Mouse (Mus musculus): ENCODE measurements around the gene Clasp1.

DNA sequence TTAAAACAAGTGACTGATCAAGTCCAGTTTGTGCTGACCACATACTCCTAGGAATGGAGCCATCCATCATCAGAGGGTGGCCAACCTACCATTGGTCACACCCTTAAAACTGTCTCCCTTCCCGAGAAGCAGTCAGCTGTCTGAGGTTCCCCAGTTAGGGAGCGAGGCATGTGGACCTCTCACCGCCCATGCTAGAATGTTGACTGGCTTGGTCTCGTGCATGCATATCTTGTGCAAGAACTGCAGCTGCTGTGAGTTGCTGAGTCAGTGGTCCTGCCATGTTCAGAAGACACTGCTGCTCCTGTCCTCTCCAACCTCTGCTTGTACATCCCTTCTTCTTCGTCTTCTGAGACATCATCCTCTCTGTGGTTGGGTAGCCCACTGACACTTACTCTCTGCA, 22.0 kb downstream of the Clasp1 start:
- no peak for TF ChIP-seq CTCF (IDR thresholded peaks at IDR 0.05; ENCODE audit: insufficient read depth, low read depth, low read length)
- TF ChIP-seq POLR2A (IDR thresholded peaks at IDR 0.05; ENCODE audit: insufficient read depth, low read depth, low read length) = no peak

Measured in olfactory bulb, adult 2 months (tissue).